Mouse (Mus musculus) heart, embryonic 13.5 days (tissue): ENCODE results near the gene Ogfrl1. TPM values are rescaled to one million over a fixed set of nuclear protein-coding genes. Genes with fewer than 3 reads are reported as not detected.
A peak's percentile ranks its signal among the peaks of the same experiment; 100 is the strongest.

Source experiments
- ATAC-seq: fragments of 200-750 bp; cut with Nextera tagmentation; 2 replicates; pipeline ENCODE4 v1.8.0; 2017; ENCODE audit warnings: moderate TSS enrichment; ENCODE audit not compliant: insufficient number of reproducible peaks, low FRiP score, low TSS enrichment; ENCODE audit errors: extremely low read depth
- H3K27ac ChIP-seq: fragments of 300-500 bp; sonication (generic); replicated peaks from 2 replicates; pipeline ENCODE4 v1.5.1; 2015; ENCODE audit warnings: moderate library complexity, mild to moderate bottlenecking, inconsistent platforms
- H3K27me3 ChIP-seq: fragments of 300-500 bp; sonication (generic); replicated peaks from 2 replicates; pipeline ENCODE4 v1.6.1; 2015; ENCODE audit warnings: mild to moderate bottlenecking, inconsistent platforms
- H3K36me3 ChIP-seq: fragments of 300-500 bp; sonication (generic); 2 replicates; pipeline ENCODE4 v1.6.1; 2015; ENCODE audit warnings: mild to moderate bottlenecking, inconsistent platforms
- H3K4me1 ChIP-seq: fragments of 300-500 bp; sonication (generic); 2 replicates; pipeline ENCODE4 v1.6.1; 2015; ENCODE audit warnings: inconsistent platforms
- H3K4me2 ChIP-seq: fragments of 300-500 bp; sonication (generic); 2 replicates; pipeline ENCODE4 v1.6.1; 2015; ENCODE audit warnings: inconsistent platforms, mild to moderate bottlenecking, moderate library complexity
- H3K4me3 ChIP-seq: fragments of 300-500 bp; sonication (generic); 2 replicates; pipeline ENCODE4 v1.5.1; 2015; ENCODE audit warnings: moderate library complexity, mild to moderate bottlenecking, inconsistent platforms
- H3K9ac ChIP-seq: fragments of 300-500 bp; sonication (generic); 2 replicates; pipeline ENCODE4 v1.6.1; 2015; ENCODE audit warnings: inconsistent platforms, mild to moderate bottlenecking, moderate library complexity
- H3K9me3 ChIP-seq: fragments of 300-500 bp; sonication (generic); 2 replicates; pipeline ENCODE4 v1.6.1; 2016; ENCODE audit warnings: inconsistent platforms
- WGBS: fragments of 180-500 bp; shearing (Covaris S2); methylation state at CpG from one replicate; pipeline ENCODE4 v1.1.7; 2015; ENCODE audit warnings: mixed read lengths; 5-methylcytosine and 5-hydroxymethylcytosine counted together
- polyA plus RNA-seq: library from polyadenylated mRNA; unstranded; fragments of >200 nt; fragmentation: Nextera tagmentation; extraction: Ambion mirVana; gene quantifications from 2 replicates; pipeline ENCODE4 v1.2.1, GENCODE M21; 2015

Gene Ogfrl1
- polyA plus RNA-seq, 1 experiment from 2014 or later, result 6.2 TPM

DNA sequence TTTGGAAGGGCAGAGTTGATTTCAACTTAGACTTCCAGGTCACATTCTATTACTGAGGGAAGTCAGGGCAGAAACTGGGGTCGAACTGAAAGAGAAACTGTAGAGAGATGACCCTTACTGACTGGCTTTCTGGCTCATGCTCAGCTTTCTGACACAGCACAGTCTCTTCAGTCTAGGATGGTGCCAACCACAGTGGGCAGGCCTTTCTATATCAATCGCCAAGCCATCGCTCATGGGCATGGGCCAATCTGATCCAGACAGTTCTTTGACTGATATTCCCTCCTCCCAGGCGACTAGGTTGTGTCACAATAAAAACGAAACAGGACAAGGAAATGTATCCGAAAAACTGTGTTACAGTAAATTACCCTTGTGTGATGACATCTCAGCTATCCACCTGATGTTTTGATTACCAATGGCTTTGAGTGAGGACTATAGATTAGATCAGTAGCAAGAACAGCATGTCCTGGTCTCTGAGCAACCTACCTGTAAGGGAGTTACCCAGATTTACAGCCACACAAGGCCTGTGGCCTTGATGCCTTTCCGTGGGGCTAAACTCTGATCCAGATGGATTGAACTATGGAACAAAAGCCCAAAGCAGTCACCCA is 76.9 kb downstream of the Ogfrl1 start:
- Histone ChIP-seq H3K4me2 (peak overlapping the region; percentile 63), H3K4me3 (no peak overlapping the region), H3K9ac (no peak overlapping the region), H3K27ac (peak overlapping the region; percentile 37), H3K27me3 (no peaks in the 10 kb centered on the region), H3K36me3 (no peaks in the 10 kb centered on the region), H3K4me1 (peaks cover 11% of the 10 kb centered on the region; the same call in 1 of the 2 replicates), H3K9me3 (no peaks in the 10 kb centered on the region)
- WGBS, result 86% methylated on average over 7 of the region's 7 CpGs
- no peak for ATAC-seq
